Mouse (Mus musculus) kidney, adult 2 months (tissue): Measurements from ENCODE around the gene Hdac4.

Source experiments
- CTCF ChIP-seq: fragments of 200-500 bp; conservative IDR thresholded peaks from 2 replicates; pipeline ENCODE4 v1.5.1; 2011; ENCODE audit warnings: low read depth, mild to moderate bottlenecking, control low read depth, low read length, moderate library complexity, mixed read lengths; ENCODE audit not compliant: insufficient read depth, insufficient read length
- POLR2A ChIP-seq: fragments of 200-500 bp; IDR thresholded peaks from one replicate; pipeline ENCODE4 v1.6.1; 2011; ENCODE audit warnings: low read depth, low read length, control low read depth

- no peak for TF ChIP-seq POLR2A
- TF ChIP-seq CTCF = no peak
These were observed 283.0 kb downstream of the Hdac4 start for GRCm38 (mm10) chr1:91912227-91913119.
